Mouse (Mus musculus) heart, embryonic 13.5 days (tissue): ENCODE measurements around the gene S100a2. TPM values are rescaled to one million over a fixed set of nuclear protein-coding genes. Genes with fewer than 3 reads are reported as not detected.

ENCODE experiments used
- ATAC-seq: fragments of 200-750 bp; cut with Nextera tagmentation; 2 replicates; pipeline ENCODE4 v1.8.0; 2017; ENCODE audit warnings: moderate TSS enrichment; ENCODE audit not compliant: insufficient number of reproducible peaks, low FRiP score, low TSS enrichment; ENCODE audit errors: extremely low read depth
- H3K27ac ChIP-seq: fragments of 300-500 bp; sonication (generic); replicated peaks from 2 replicates; pipeline ENCODE4 v1.5.1; 2015; ENCODE audit warnings: moderate library complexity, mild to moderate bottlenecking, inconsistent platforms
- H3K27me3 ChIP-seq: fragments of 300-500 bp; sonication (generic); replicated peaks from 2 replicates; pipeline ENCODE4 v1.6.1; 2015; ENCODE audit warnings: mild to moderate bottlenecking, inconsistent platforms
- H3K36me3 ChIP-seq: fragments of 300-500 bp; sonication (generic); 2 replicates; pipeline ENCODE4 v1.6.1; 2015; ENCODE audit warnings: mild to moderate bottlenecking, inconsistent platforms
- H3K4me1 ChIP-seq: fragments of 300-500 bp; sonication (generic); 2 replicates; pipeline ENCODE4 v1.6.1; 2015; ENCODE audit warnings: inconsistent platforms
- H3K4me2 ChIP-seq: fragments of 300-500 bp; sonication (generic); 2 replicates; pipeline ENCODE4 v1.6.1; 2015; ENCODE audit warnings: inconsistent platforms, mild to moderate bottlenecking, moderate library complexity
- H3K4me3 ChIP-seq: fragments of 300-500 bp; sonication (generic); 2 replicates; pipeline ENCODE4 v1.5.1; 2015; ENCODE audit warnings: moderate library complexity, mild to moderate bottlenecking, inconsistent platforms
- H3K9ac ChIP-seq: fragments of 300-500 bp; sonication (generic); 2 replicates; pipeline ENCODE4 v1.6.1; 2015; ENCODE audit warnings: inconsistent platforms, mild to moderate bottlenecking, moderate library complexity
- H3K9me3 ChIP-seq: fragments of 300-500 bp; sonication (generic); 2 replicates; pipeline ENCODE4 v1.6.1; 2016; ENCODE audit warnings: inconsistent platforms
- WGBS: fragments of 180-500 bp; shearing (Covaris S2); methylation state at CpG from one replicate; pipeline ENCODE4 v1.1.7; 2015; ENCODE audit warnings: mixed read lengths; 5-methylcytosine and 5-hydroxymethylcytosine counted together
- polyA plus RNA-seq: library from polyadenylated mRNA; unstranded; fragments of >200 nt; fragmentation: Nextera tagmentation; extraction: Ambion mirVana; gene quantifications from 2 replicates; pipeline ENCODE4 v1.2.1, GENCODE M21; 2015

Gene S100a2
- polyA plus RNA-seq, 1 experiment from 2014 or later: not detected

GRCm38 (mm10) chr3:90617586-90617985, 27.5 kb downstream of the S100a2 start:
- H3K4me3 ChIP-seq: no peak overlapping the region
- peaks cover 13% of the 10 kb centered on the region for H3K4me1 ChIP-seq
- no peak overlapping the region for H3K4me2 ChIP-seq
- no peaks in the 10 kb centered on the region for H3K36me3 ChIP-seq
- no peak overlapping the region for H3K9ac ChIP-seq
- H3K27ac ChIP-seq: no peak overlapping the region
- 6% methylated on average over 1 of the region's 1 CpGs for WGBS
- ATAC-seq: no peak
- no peaks in the 10 kb centered on the region for H3K9me3 ChIP-seq
- 0 out of 2 replicates have a peak, but pooled peaks cover 5% of the 10 kb centered on the region for H3K27me3 ChIP-seq

GRCm38 (mm10) chr3:90621552-90621951, 31.5 kb downstream of the S100a2 start:
- Histone ChIP-seq H3K9ac (no peak overlapping the region), H3K36me3 (no peaks in the 10 kb centered on the region), H3K9me3 (no peaks in the 10 kb centered on the region), H3K4me2 (no peak overlapping the region), H3K4me1 (peaks cover 16% of the 10 kb centered on the region), H3K4me3 (no peak overlapping the region), H3K27me3 (no peaks in the 10 kb centered on the region), H3K27ac (no peak overlapping the region)
- no peak for ATAC-seq
- 39% methylated on average over 7 of the region's 7 CpGs for WGBS

DNA sequence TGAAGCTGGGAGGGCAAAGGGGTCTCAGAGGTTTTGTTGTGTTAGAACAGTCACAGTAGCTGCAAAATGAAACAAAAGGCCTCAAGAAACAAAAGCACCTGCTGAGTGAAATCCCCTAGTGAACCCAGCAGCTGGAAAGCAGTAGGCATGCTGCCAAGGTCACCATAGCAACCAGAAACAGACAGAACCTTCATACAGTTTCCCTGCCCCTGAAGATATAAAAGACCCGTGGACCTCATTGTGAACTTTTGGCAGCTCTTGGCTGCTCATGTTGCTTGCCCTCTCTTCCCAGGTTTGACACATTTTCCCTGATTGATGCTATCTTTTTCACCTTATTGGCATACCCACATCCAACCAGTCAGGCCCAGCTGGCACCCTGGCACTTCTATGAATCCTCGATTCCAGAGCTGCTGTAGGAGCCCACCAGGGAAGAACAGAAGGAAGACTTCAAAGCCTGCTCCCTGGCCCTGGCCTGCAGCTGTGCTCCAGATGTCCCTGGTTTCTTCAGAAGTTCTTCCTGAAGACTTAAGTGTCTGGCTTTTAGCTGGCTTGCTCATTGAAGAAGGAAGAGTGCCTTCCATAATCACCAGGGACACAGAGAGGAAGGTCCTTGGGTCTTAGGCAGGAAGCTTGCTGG, 33.5 kb downstream of the S100a2 start:
- Histone ChIP-seq H3K4me3 (no peak overlapping the region), H3K9ac (peak overlapping the region; percentile 33; the same call in 1 of the 2 replicates), H3K4me2 (no peak overlapping the region), H3K4me1 (peaks cover 16% of the 10 kb centered on the region), H3K36me3 (no peaks in the 10 kb centered on the region), H3K9me3 (no peaks in the 10 kb centered on the region), H3K27me3 (no peaks in the 10 kb centered on the region), H3K27ac (no peak overlapping the region)
- no peak for ATAC-seq
- WGBS: 24% methylated on average over 2 of the region's 2 CpGs

DNA sequence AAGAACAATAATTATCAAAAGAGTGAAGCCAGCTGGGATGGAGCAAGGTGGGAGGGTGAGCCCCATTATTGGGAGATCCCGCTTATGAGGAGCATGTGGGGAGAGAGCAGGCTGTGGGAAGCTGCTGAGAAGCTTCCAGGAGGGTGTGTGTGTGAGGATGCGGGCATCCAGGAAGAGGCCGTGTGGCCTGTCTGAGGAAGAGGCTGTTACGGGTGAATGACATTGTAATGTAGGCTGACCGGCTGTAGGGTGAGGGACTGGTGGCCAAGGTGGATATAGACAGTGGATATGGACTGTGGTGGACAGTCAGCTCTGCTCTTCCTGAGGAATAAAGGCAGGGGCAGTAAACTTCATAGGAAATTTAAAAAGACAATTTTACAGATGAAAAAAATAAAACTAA, 35.4 kb downstream of the S100a2 start:
- no peak overlapping the region for H3K27ac ChIP-seq
- 73% methylated on average over 5 of the region's 5 CpGs for WGBS
- H3K27me3 ChIP-seq: no peaks in the 10 kb centered on the region

DNA sequence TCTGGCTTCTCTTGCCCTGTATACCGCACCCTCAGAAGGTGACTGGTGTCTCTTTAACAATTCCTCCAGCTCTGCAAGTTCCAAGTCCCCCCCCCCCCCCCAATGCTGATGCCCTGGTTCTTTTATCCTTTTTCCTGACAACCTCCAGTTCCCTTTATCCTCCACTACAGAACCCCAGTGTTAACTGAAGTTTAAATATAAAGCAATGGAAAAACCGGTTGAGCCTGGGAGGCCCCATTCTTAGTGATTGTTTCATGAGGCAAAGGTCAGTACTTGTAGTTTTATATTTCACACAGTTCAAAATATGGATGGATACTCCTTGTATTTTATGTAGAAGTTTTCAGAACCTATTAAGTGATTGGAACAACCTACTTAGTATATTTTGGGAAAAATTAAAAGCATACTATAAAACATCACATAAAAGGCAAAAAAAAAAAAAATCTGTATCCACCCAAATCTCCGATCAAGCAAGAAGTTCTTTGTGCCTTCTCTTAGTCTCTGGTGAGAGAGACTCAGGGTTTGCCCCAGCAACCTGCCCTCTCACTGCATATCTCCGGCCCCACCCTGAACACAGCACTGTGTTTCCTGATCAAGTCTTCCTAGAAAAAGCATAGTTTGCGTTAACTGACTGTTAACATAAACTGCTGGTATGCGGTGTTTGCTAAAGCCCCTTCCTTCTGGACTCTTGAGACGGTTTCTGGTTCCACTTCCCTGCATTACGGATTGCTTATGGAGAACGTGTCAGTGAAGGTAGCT, 36.4 kb downstream of the S100a2 start:
- H3K27ac ChIP-seq: no peak overlapping the region

More for the DNA sequence above, 35.4 kb downstream of the S100a2 start:
- Histone ChIP-seq H3K4me1 (peaks cover 16% of the 10 kb centered on the region), H3K9ac (no peak overlapping the region), H3K36me3 (no peaks in the 10 kb centered on the region), H3K9me3 (no peaks in the 10 kb centered on the region), H3K4me2 (no peak overlapping the region), H3K4me3 (no peak overlapping the region)
- ATAC-seq: no peak

GRCm38 (mm10) chr3:90627366-90627765, 37.3 kb downstream of the S100a2 start:
- ATAC-seq: no peak
- Histone ChIP-seq H3K27ac (no peak overlapping the region), H3K9ac (no peak overlapping the region), H3K4me1 (peaks cover 16% of the 10 kb centered on the region), H3K9me3 (no peaks in the 10 kb centered on the region), H3K27me3 (no peaks in the 10 kb centered on the region), H3K4me3 (no peak overlapping the region), H3K4me2 (no peak overlapping the region), H3K36me3 (no peaks in the 10 kb centered on the region)
- WGBS: 81% methylated on average over 5 of the region's 5 CpGs

More for the DNA sequence above, 36.4 kb downstream of the S100a2 start:
- H3K9me3 ChIP-seq: no peaks in the 10 kb centered on the region
- no peaks in the 10 kb centered on the region for H3K36me3 ChIP-seq
- no peak overlapping the region for H3K9ac ChIP-seq
- no peak overlapping the region for H3K4me2 ChIP-seq
- H3K27me3 ChIP-seq: no peaks in the 10 kb centered on the region
- no peak for ATAC-seq
- peaks cover 16% of the 10 kb centered on the region for H3K4me1 ChIP-seq
- no peak overlapping the region for H3K4me3 ChIP-seq
- WGBS: 64% methylated on average over 9 of the region's 9 CpGs

DNA sequence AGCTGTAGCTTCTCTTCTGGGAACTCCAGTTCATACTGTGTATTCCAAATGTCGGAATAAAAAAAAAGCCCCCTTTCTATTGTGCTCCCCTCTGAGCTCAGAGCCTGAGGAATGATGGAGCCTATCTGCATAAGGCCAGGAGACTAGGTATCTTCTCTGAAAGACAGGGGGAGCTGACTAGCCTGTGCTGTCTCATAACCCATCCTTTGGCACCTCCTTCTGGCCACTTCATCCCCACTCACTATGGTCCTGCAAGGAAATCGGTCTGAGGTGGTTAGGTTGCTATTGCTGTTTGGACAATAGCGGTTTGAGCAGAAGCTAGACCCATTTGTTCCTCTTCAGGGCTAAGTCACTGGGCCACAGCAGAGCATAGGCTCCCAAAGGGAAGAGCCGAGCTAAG, 37.8 kb downstream of the S100a2 start:
- H3K9ac ChIP-seq: no peak overlapping the region
- H3K27ac ChIP-seq: no peak overlapping the region
- H3K36me3 ChIP-seq: no peaks in the 10 kb centered on the region
- H3K4me3 ChIP-seq: no peak overlapping the region
- no peaks in the 10 kb centered on the region for H3K9me3 ChIP-seq
- WGBS: 51% methylated on average over 4 of the region's 4 CpGs
- peaks cover 14% of the 10 kb centered on the region for H3K4me1 ChIP-seq
- no peak overlapping the region for H3K4me2 ChIP-seq
- ATAC-seq: no peak
- no peaks in the 10 kb centered on the region for H3K27me3 ChIP-seq

- Histone ChIP-seq H3K4me2 (no peak overlapping the region), H3K4me3 (no peak overlapping the region), H3K27me3 (no peaks in the 10 kb centered on the region), H3K9me3 (no peaks in the 10 kb centered on the region), H3K36me3 (no peaks in the 10 kb centered on the region), H3K9ac (no peak overlapping the region), H3K27ac (no peak overlapping the region), H3K4me1 (no peaks in the 10 kb centered on the region)
- WGBS: 72% methylated on average over 2 of the region's 2 CpGs
- ATAC-seq: no peak
Observed at GRCm38 (mm10) chr3:90629298-90629697, 39.3 kb downstream of the S100a2 start.

GRCm38 (mm10) chr3:90631984-90632383, 41.9 kb downstream of the S100a2 start:
- Histone ChIP-seq H3K27ac (no peak overlapping the region), H3K4me3 (no peak overlapping the region), H3K4me2 (no peak overlapping the region), H3K27me3 (no peaks in the 10 kb centered on the region; the same call in 1 of the 2 replicates), H3K36me3 (no peaks in the 10 kb centered on the region), H3K9me3 (no peaks in the 10 kb centered on the region), H3K9ac (no peak overlapping the region), H3K4me1 (no peaks in the 10 kb centered on the region)
- 58% methylated on average over 2 of the region's 2 CpGs for WGBS
- ATAC-seq: no peak

DNA sequence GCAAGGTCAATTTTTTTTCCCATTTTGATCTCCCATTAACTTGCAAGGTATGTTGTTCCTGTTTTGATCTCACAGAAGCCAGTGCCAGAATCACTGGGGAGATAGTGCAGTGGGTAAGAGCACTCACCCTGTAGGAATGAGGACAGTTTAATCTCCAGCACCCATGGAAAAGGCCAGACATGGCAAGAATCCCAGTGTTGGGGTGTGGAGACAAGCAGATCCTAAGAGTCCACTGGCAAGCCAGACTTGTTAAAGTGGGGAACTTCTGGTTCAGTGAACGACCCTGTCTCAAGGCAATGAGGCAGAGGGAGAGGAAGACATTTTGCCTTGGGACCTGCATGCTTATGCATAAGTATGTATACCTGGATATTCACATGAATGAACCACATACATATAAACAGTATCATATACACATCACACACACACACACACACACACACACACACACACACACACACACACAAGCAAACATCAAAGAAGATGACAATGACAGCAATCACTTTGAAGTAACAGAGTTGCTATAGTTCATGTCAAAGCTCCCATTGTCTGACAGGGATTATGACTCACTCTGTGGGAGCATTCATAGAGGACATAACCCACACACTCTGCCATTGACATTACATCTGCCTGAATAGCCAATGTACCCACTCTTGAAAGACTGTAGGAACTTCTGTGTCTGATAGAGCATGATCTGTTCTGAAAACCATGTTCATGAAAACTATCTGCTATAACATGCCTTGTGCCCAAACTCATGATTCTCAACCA, 48.6 kb downstream of the S100a2 start:
- H3K4me1 ChIP-seq: no peaks in the 10 kb centered on the region
- no peaks in the 10 kb centered on the region for H3K36me3 ChIP-seq
- ATAC-seq: no peak
- no peak overlapping the region for H3K9ac ChIP-seq
- no peak overlapping the region for H3K4me2 ChIP-seq
- H3K4me3 ChIP-seq: no peak overlapping the region
- no peak overlapping the region for H3K27ac ChIP-seq
- no peaks in the 10 kb centered on the region for H3K9me3 ChIP-seq
- WGBS: 43% methylated on average over 1 of the region's 1 CpGs
- peaks cover 4% of the 10 kb centered on the region; the same call in 1 of the 2 replicates for H3K27me3 ChIP-seq

DNA sequence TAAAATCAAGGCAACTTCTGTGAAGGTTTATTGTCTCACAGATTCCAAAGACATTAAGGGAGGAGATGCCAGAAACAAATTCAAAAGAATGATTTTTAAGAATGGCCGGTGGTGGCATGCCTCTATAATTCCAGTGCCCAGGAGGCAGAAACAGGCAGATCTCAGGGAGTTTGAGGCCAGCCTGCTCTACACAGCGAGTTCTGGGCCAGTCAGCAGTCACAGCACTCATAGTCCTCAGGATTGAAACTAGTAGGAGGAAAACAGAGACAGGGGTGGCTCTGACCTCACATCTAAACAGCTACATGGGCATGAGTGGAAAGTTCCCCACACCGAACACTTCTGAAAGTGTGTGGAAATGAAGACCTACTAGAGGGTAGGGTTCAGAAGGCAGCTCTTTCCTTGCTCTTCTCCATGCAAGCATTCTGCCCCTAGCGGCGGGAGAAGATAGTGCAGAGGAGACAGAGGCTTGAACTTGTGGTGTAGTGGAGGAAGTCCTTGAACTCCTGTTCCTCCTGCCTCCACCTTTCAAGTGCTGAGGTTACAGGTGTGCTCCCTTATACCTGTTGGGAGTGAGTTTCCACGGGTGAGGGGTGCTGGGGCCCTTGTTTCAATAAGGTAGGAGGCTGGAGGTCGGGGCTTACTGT, 49.6 kb downstream of the S100a2 start:
- Histone ChIP-seq H3K4me2 (no peak overlapping the region), H3K9ac (no peak overlapping the region), H3K36me3 (no peaks in the 10 kb centered on the region), H3K4me3 (no peak overlapping the region), H3K4me1 (no peaks in the 10 kb centered on the region), H3K27me3 (peaks cover 4% of the 10 kb centered on the region; the same call in 1 of the 2 replicates), H3K27ac (no peak overlapping the region), H3K9me3 (no peaks in the 10 kb centered on the region)
- ATAC-seq: no peak
- 50% methylated on average over 7 of the region's 7 CpGs for WGBS
